Mouse (Mus musculus): ENCODE measurements around the gene Pef1.

- TF ChIP-seq POLR2A (IDR thresholded peaks at IDR 0.05; ENCODE audit: insufficient read depth, low read depth, low read length) (no peak), CTCF (IDR thresholded peaks at IDR 0.05; ENCODE audit: insufficient read depth, low read depth, low read length) (no peak)
Measured at GRCm38 (mm10) chr4:130130641-130131350, 28.4 kb downstream of the Pef1 start.

All from olfactory bulb, adult 2 months (tissue).